ENCODE assay signal across 9 mouse cellular contexts in genomic region chr7:6282749-6283148, GRCm38 (mm10). TPM values are rescaled to one million over a fixed set of nuclear protein-coding genes. Genes with fewer than 3 reads are reported as not detected.
A peak's percentile ranks its signal among the peaks of the same experiment; 100 is the strongest.
DNase-seq lines count a peak whose midpoint lies in the region; ATAC-seq and TF ChIP-seq lines count a peak whose summit lies in the region.
"Had no signal": no experiment of that assay in that cellular context is flagged by ENCODE, and none has a peak within 500 bp of the region (broad histone marks: within the 10 kb centered on the region; RNA-seq: fewer than 3 reads in every experiment).

No protein-coding gene starts in this region.

- no peaks in the 10 kb centered on the region for H3K9me3 ChIP-seq in embryonic facial prominence, embryonic 14.5 days (ENCODE audit: control insufficient read depth, low read length)
- H3K9me3 ChIP-seq in heart, embryonic 10.5 days, result peaks cover 2% of the 10 kb centered on the region; the same call in 1 of the 2 replicates
- no peaks in the 10 kb centered on the region for H3K9me3 ChIP-seq in kidney, embryonic 14.5 days (ENCODE audit: control insufficient read depth, low read length)
- H3K9me3 ChIP-seq in midbrain, postnatal 0 days (ENCODE audit: low read length), result no peaks in the 10 kb centered on the region

- no peaks in the 10 kb centered on the region for H3K27me3 ChIP-seq in embryonic facial prominence, embryonic 14.5 days (replicated peaks; ENCODE audit: control insufficient read depth, insufficient read depth, low read length)
- H3K27me3 ChIP-seq in heart, embryonic 10.5 days (ENCODE audit: insufficient read depth, poor library complexity, severe bottlenecking), result no peaks in the 10 kb centered on the region
- H3K27me3 ChIP-seq in kidney, embryonic 14.5 days (ENCODE audit: control insufficient read depth, insufficient read depth, low read length), result no peaks in the 10 kb centered on the region
- no peaks in the 10 kb centered on the region for H3K27me3 ChIP-seq in midbrain, postnatal 0 days (ENCODE audit: insufficient read depth, low read length)

- 0% methylated on average over 1 of the region's 1 CpGs for WGBS in embryonic facial prominence, embryonic 14.5 days
- 0% methylated on average over 1 of the region's 1 CpGs for WGBS in heart, embryonic 10.5 days
- 0% methylated on average over 1 of the region's 1 CpGs for WGBS in kidney, embryonic 14.5 days
- WGBS in midbrain, postnatal 0 days, result 0% methylated on average over 1 of the region's 1 CpGs

- peak; percentile 89 for DNase-seq in CD4-positive helper T cell, adult 2 months (ENCODE audit: low read depth, low spot score)
- peak; percentile 65 for DNase-seq in adrenal gland, postnatal 25 days
- DNase-seq in embryonic facial prominence, embryonic 14.5 days (ENCODE audit: low spot score), result peak; percentile 84
- DNase-seq in heart, embryonic 10.5 days (ENCODE audit: low spot score), result no peak
- peak; percentile 78 for DNase-seq in liver
- peak; percentile 87 for DNase-seq in midbrain, postnatal 0 days (ENCODE audit: low spot score)
- peak; percentile 77 to 87 for DNase-seq in spleen, postnatal 4 days (ENCODE audit: low spot score in 2 of 2)

- peaks cover 12% of the 10 kb centered on the region for H3K4me1 ChIP-seq in embryonic facial prominence, embryonic 14.5 days (ENCODE audit: control insufficient read depth, insufficient read depth, low read length)
- H3K4me1 ChIP-seq in heart, embryonic 10.5 days, result peaks cover 12% of the 10 kb centered on the region
- peaks cover 4% of the 10 kb centered on the region; the same call in 1 of the 2 replicates for H3K4me1 ChIP-seq in kidney, embryonic 14.5 days (ENCODE audit: control insufficient read depth, insufficient read depth, low read length)
- peaks cover 5% of the 10 kb centered on the region for H3K4me1 ChIP-seq in midbrain, postnatal 0 days (ENCODE audit: insufficient read depth, low read length)

- ATAC-seq in embryonic facial prominence, embryonic 14.5 days (ENCODE audit: low read depth), result no peak
- ATAC-seq in kidney, embryonic 14.5 days (ENCODE audit: low FRiP score, low TSS enrichment), result no peak
- ATAC-seq in midbrain, postnatal 0 days (ENCODE audit: low FRiP score), result no peak

- H3K9ac ChIP-seq in embryonic facial prominence, embryonic 14.5 days (ENCODE audit: low read depth, low read length), result no peak overlapping the region; the same call in 1 of the 2 replicates
- H3K9ac ChIP-seq in kidney, embryonic 14.5 days (ENCODE audit: low read depth, low read length), result no peak overlapping the region; the same call in 1 of the 2 replicates
- no peak overlapping the region; the same call in 1 of the 2 replicates for H3K9ac ChIP-seq in midbrain, postnatal 0 days (replicated peaks; ENCODE audit: low read length, poor library complexity, severe bottlenecking)

- H3K36me3 ChIP-seq in embryonic facial prominence, embryonic 14.5 days (ENCODE audit: control insufficient read depth, insufficient read depth, low read length), result no peaks in the 10 kb centered on the region
- H3K36me3 ChIP-seq in heart, embryonic 10.5 days, result no peaks in the 10 kb centered on the region
- H3K36me3 ChIP-seq in kidney, embryonic 14.5 days (ENCODE audit: control insufficient read depth, insufficient read depth, low read length), result no peaks in the 10 kb centered on the region
- no peaks in the 10 kb centered on the region for H3K36me3 ChIP-seq in midbrain, postnatal 0 days (ENCODE audit: insufficient read depth, low read length)

- H3K27ac ChIP-seq in embryonic facial prominence, embryonic 14.5 days (replicated peaks; ENCODE audit: low read depth, low read length), result no peak overlapping the region
- H3K27ac ChIP-seq in heart, embryonic 10.5 days, result peak overlapping the region; percentile 85; the same call in 1 of the 2 replicates
- no peak overlapping the region; the same call in 1 of the 2 replicates for H3K27ac ChIP-seq in kidney, embryonic 14.5 days (ENCODE audit: low read depth, low read length)
- peak overlapping the region; percentile 79; the same call in 1 of the 2 replicates for H3K27ac ChIP-seq in midbrain, postnatal 0 days (ENCODE audit: low read depth, low read length)

- peak overlapping the region; percentile 55 for H3K4me3 ChIP-seq in embryonic facial prominence, embryonic 14.5 days (ENCODE audit: low read depth, low read length)
- peak overlapping the region; percentile 64 for H3K4me3 ChIP-seq in heart, embryonic 10.5 days
- peak overlapping the region; percentile 49 for H3K4me3 ChIP-seq in kidney, embryonic 14.5 days (ENCODE audit: low read length)
- H3K4me3 ChIP-seq in midbrain, postnatal 0 days (ENCODE audit: low read depth, low read length), result peak overlapping the region; percentile 45

- peak; percentile 85 for TF ChIP-seq CTCF in midbrain, postnatal 0 days (IDR thresholded peaks at IDR 0.05)

- H3K4me2 ChIP-seq in embryonic facial prominence, embryonic 14.5 days (ENCODE audit: low read depth, low read length), result peak overlapping the region; percentile 66
- peak overlapping the region; percentile 58 for H3K4me2 ChIP-seq in kidney, embryonic 14.5 days (replicated peaks; ENCODE audit: low read depth, low read length)
- peak overlapping the region; percentile 57 for H3K4me2 ChIP-seq in midbrain, postnatal 0 days (ENCODE audit: low read depth, low read length, poor library complexity, severe bottlenecking)

RNA-seq across cellular contexts. Expression of gene Zfp667, which starts 3.6 kb away (rescaled TPM):
- total RNA-seq in adrenal gland, postnatal 25 days (2021), result 6.7 and 9.7 TPM in 2 replicates
- 10.4 and 11.9 TPM in 2 replicates for polyA plus RNA-seq in embryonic facial prominence, embryonic 14.5 days (2014; fragmentation: Nextera tagmentation; extraction: Ambion mirVana)
- polyA plus RNA-seq in heart, embryonic 10.5 days (2016; fragmentation: Nextera tagmentation; extraction: Ambion mirVana), result 3.4 and 4.1 TPM in 2 replicates
- 4.4 and 4.8 TPM in 2 replicates for polyA plus RNA-seq in kidney, embryonic 14.5 days (2014; fragmentation: Nextera tagmentation; extraction: Ambion mirVana)
- 5.2 and 7.1 TPM in 2 replicates for total RNA-seq in midbrain, postnatal 0 days (2014; rRNA removed)
- polyA plus RNA-seq in midbrain, postnatal 0 days (2015; fragmentation: Nextera tagmentation; extraction: Ambion mirVana), result 11.0 and 12.4 TPM in 2 replicates

RNA-seq across cellular contexts. Expression of gene Epp13, which starts 30.2 kb away (rescaled TPM):
- total RNA-seq in adrenal gland, postnatal 25 days (2021), result not detected in 2 replicates
- 0.26 TPM in 1 of 2 replicates, not detected in the other for polyA plus RNA-seq in embryonic facial prominence, embryonic 14.5 days (2014; fragmentation: Nextera tagmentation; extraction: Ambion mirVana)
- not detected in 2 replicates for polyA plus RNA-seq in heart, embryonic 10.5 days (2016; fragmentation: Nextera tagmentation; extraction: Ambion mirVana)
- polyA plus RNA-seq in kidney, embryonic 14.5 days (2014; fragmentation: Nextera tagmentation; extraction: Ambion mirVana), result not detected in 2 replicates
- not detected in 2 replicates for total RNA-seq in midbrain, postnatal 0 days (2014; rRNA removed)
- polyA plus RNA-seq in midbrain, postnatal 0 days (2015; fragmentation: Nextera tagmentation; extraction: Ambion mirVana), result 0.39 TPM in 1 of 2 replicates, not detected in the other
- total RNA-seq: left cerebral cortex, adult 8-10 months had no signal

RNA-seq across cellular contexts. Expression of gene Zfp583, which starts 48.3 kb away (rescaled TPM):
- 2.9 and 3.9 TPM in 2 replicates for total RNA-seq in adrenal gland, postnatal 25 days (2021)
- polyA plus RNA-seq in embryonic facial prominence, embryonic 14.5 days (2014; fragmentation: Nextera tagmentation; extraction: Ambion mirVana), result 6.2 and 6.5 TPM in 2 replicates
- polyA plus RNA-seq in heart, embryonic 10.5 days (2016; fragmentation: Nextera tagmentation; extraction: Ambion mirVana), result 4.9 and 5.3 TPM in 2 replicates
- polyA plus RNA-seq in kidney, embryonic 14.5 days (2014; fragmentation: Nextera tagmentation; extraction: Ambion mirVana), result 4.1 and 5.5 TPM in 2 replicates
- 6.7 and 9.9 TPM in 2 replicates for total RNA-seq in midbrain, postnatal 0 days (2014; rRNA removed)
- 15.2 and 16.5 TPM in 2 replicates for polyA plus RNA-seq in midbrain, postnatal 0 days (2015; fragmentation: Nextera tagmentation; extraction: Ambion mirVana)

Comparison
In these comparisons a context has a peak if more than half of its experiments do, and no peak if none do; other contexts are left out.
1. H3K27ac ChIP-seq: peak in heart, embryonic 10.5 days (single experiment) and midbrain, postnatal 0 days (single experiment); none in embryonic facial prominence, embryonic 14.5 days (single experiment) and kidney, embryonic 14.5 days (single experiment).
2. Peak in every context shown above with its lines, with median percentiles within 50 percentile points of each other: H3K4me2 ChIP-seq and H3K4me3 ChIP-seq.